Comparison of ENCODE assay signal across 14 mouse cellular contexts in the genomic region with DNA sequence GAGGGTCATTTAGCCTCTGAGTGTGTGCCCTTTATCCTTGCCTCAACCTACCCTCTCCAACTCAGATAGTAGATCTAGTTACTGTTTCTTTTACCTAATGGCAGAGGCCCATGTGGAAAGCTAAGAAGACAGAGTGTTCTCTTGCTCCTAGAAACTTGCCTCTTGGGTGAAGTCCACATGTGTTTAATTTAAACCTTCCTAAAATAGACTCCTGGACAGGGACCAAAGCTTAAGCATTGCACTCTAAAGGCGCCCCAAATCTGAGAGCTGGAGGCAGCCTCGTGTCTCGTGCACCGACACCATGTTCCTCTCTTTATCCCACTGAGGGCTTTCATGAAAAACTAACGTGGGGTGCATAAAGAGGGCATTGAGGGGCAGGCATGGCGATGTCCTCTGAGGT. TPM values are rescaled to one million over a fixed set of nuclear protein-coding genes. Genes with fewer than 3 reads are reported as not detected.
DNase-seq lines count a peak whose midpoint lies in the region.
"Had no signal": no experiment of that assay in that cellular context is flagged by ENCODE, and none has a peak within 500 bp of the region (broad histone marks: within the 10 kb centered on the region; RNA-seq: fewer than 3 reads in every experiment).

No protein-coding gene starts in this region.

- DNase-seq in gastrocnemius, adult 18-20 months (ENCODE audit: low spot score) = peak; percentile 68
- no peak for DNase-seq in gastrocnemius, postnatal 14 days
- peak; percentile 7 for DNase-seq in layer of hippocampus, adult 9-11 months
- no peak for DNase-seq in layer of hippocampus, postnatal 14 days (ENCODE audit: low spot score in 2 of 2)
- DNase-seq in adipocyte (ENCODE audit: low spot score) = peak; percentile 8
- peak; percentile 4 to 19 for DNase-seq in heart, postnatal 36 days
- no peak for DNase-seq in liver
- no peak for DNase-seq in ovary, postnatal 10 days (ENCODE audit: low spot score)
- DNase-seq: adrenal gland, postnatal 14 days; cerebellum, adult 2 months; lung, adult 2 months; lung, postnatal 4 days; thymus, adult 18-20 months had no signal

- intact Hi-C loops in gastrocnemius, postnatal 14 days (cut with DNase I; ENCODE audit: low total_unique reads) = no loop called here
- intact Hi-C loops in heart, postnatal 36 days (cut with DNase I) = no loop called here

RNA-seq across cellular contexts. Expression of a gene that starts 32.0 kb away (rescaled TPM):
- total RNA-seq in gastrocnemius, adult 18-20 months (2021) = under 1 TPM in 1 of 2 experiments, not detected in 1; 0.21 TPM
- total RNA-seq in gastrocnemius, postnatal 14 days (2021) = not detected
- total RNA-seq in layer of hippocampus, postnatal 14 days (2021) = 1 to 10 TPM; 1.7 to 2.4 TPM
- total RNA-seq in heart, postnatal 36 days (2021) = not detected
- total RNA-seq: adrenal gland, postnatal 14 days; monocyte, adult 5-6 weeks had no signal

RNA-seq across cellular contexts. Expression of a gene that starts 43.9 kb away (rescaled TPM):
- under 1 TPM; 0.43 to 0.59 TPM for total RNA-seq in gastrocnemius, adult 18-20 months (2021)
- total RNA-seq in gastrocnemius, postnatal 14 days (2021) = under 1 TPM; 0.04 to 0.11 TPM
- total RNA-seq in layer of hippocampus, postnatal 14 days (2021) = 1 to 10 TPM in 1 of 2 experiments, under 1 TPM in 1; 0.88 to 1.6 TPM
- total RNA-seq in heart, postnatal 36 days (2021) = not detected
- total RNA-seq: adrenal gland, postnatal 14 days; monocyte, adult 5-6 weeks had no signal

RNA-seq across cellular contexts. Expression of a gene that starts 47.3 kb away (rescaled TPM):
- not detected for total RNA-seq in gastrocnemius, adult 18-20 months (2021)
- not detected for total RNA-seq in gastrocnemius, postnatal 14 days (2021)
- not detected for total RNA-seq in layer of hippocampus, postnatal 14 days (2021)
- not detected for total RNA-seq in heart, postnatal 36 days (2021)
- total RNA-seq: adrenal gland, postnatal 14 days; monocyte, adult 5-6 weeks had no signal

Comparison
In these comparisons a context has a peak if more than half of its experiments do, and no peak if none do; other contexts are left out.
1. DNase-seq: peak in gastrocnemius, adult 18-20 months (single experiment), layer of hippocampus, adult 9-11 months (single experiment), adipocyte (single experiment) and heart, postnatal 36 days (2 of 2); none in gastrocnemius, postnatal 14 days (single experiment), layer of hippocampus, postnatal 14 days (0 of 2), liver (single experiment) and ovary, postnatal 10 days (single experiment).